Mouse (Mus musculus) naive thymus-derived CD4-positive, alpha-beta T cell, adult 2 months (primary cell): ENCODE data around the gene Dbi.
A peak's percentile ranks its signal among the peaks of the same experiment; 100 is the strongest.

ENCODE experiments used
- DNase-seq: peaks from one replicate; pipeline ENCODE4 v3.0.0-alpha.2; 2011; ENCODE audit warnings: low read depth

The Dbi gene

GRCm38 (mm10) chr1:120120969-120121811 is at the start of gene Dbi, which contains the start of gene 3110009E18Rik:
Gene Dbi (minus strand): TSS chr1:120121078.
Gene 3110009E18Rik (plus strand): TSS chr1:120121187.
- DNase-seq, result peak; percentile 97

GRCm38 (mm10) chr1:120170307-120170706 is 49.4 kb upstream of the Dbi start:
- no peak for DNase-seq

GRCm38 (mm10) chr1:120168674-120169073 is 47.8 kb upstream of the Dbi start:
- no peak for DNase-seq

GRCm38 (mm10) chr1:120168016-120168415 is 47.1 kb upstream of the Dbi start:
- no peak for DNase-seq

GRCm38 (mm10) chr1:120162616-120163015 is 41.7 kb upstream of the Dbi start:
- DNase-seq, result no peak

- no peak for DNase-seq
Measured at GRCm38 (mm10) chr1:120161502-120161901, 40.6 kb upstream of the Dbi start.

GRCm38 (mm10) chr1:120158474-120159127 is 37.7 kb upstream of the Dbi start:
- no peak for DNase-seq

GRCm38 (mm10) chr1:120155325-120155724 is 34.4 kb upstream of the Dbi start:
- peak; percentile 58 for DNase-seq

GRCm38 (mm10) chr1:120154232-120154631 is 33.4 kb upstream of the Dbi start:
- DNase-seq, result peak; percentile 41

- no peak for DNase-seq
Measured at GRCm38 (mm10) chr1:120146994-120147393, 26.1 kb upstream of the Dbi start.

GRCm38 (mm10) chr1:120145527-120146216 is 24.8 kb upstream of the Dbi start:
- no peak for DNase-seq

GRCm38 (mm10) chr1:120142551-120142950 is 21.7 kb upstream of the Dbi start:
- no peak for DNase-seq

GRCm38 (mm10) chr1:120140144-120140693 is 19.3 kb upstream of the Dbi start:
- DNase-seq, result no peak

GRCm38 (mm10) chr1:120138923-120139540 is 18.2 kb upstream of the Dbi start:
- no peak for DNase-seq

GRCm38 (mm10) chr1:120135934-120136786 is 15.3 kb upstream of the Dbi start:
- no peak for DNase-seq

GRCm38 (mm10) chr1:120132376-120132775 is 11.5 kb upstream of the Dbi start:
- no peak for DNase-seq

- DNase-seq, result no peak
Measured at GRCm38 (mm10) chr1:120126318-120126717, 5.4 kb upstream of the Dbi start.

- DNase-seq, result no peak
Measured at GRCm38 (mm10) chr1:120125471-120125870, 4.6 kb upstream of the Dbi start.

GRCm38 (mm10) chr1:120124839-120125238 is 4.0 kb upstream of the Dbi start:
- no peak for DNase-seq

GRCm38 (mm10) chr1:120122634-120123383 is 1.9 kb upstream of the Dbi start:
- DNase-seq, result no peak
